Mouse (Mus musculus): Measurements from ENCODE around the gene Gm10198. TPM values are rescaled to one million over a fixed set of nuclear protein-coding genes. Genes with fewer than 3 reads are reported as not detected.

The Gm10198 gene
- polyA plus RNA-seq, 1 experiment from 2014 or later, result not detected

GRCm38 (mm10) chr13:111574196-111574595 is 18.4 kb upstream of the Gm10198 start:
- Histone ChIP-seq H3K4me2 (ENCODE audit: low read depth, severe bottlenecking) (no peak overlapping the region), H3K9ac (ENCODE audit: low read length) (no peak overlapping the region), H3K27ac (replicated peaks; ENCODE audit: low read depth, low read length) (no peak overlapping the region), H3K36me3 (ENCODE audit: control insufficient read depth, insufficient read depth, low read length) (no peaks in the 10 kb centered on the region), H3K4me3 (ENCODE audit: low read depth, low read length) (no peak overlapping the region), H3K4me1 (ENCODE audit: control insufficient read depth, insufficient read depth, low read length) (no peaks in the 10 kb centered on the region), H3K9me3 (ENCODE audit: control insufficient read depth, low read length) (no peaks in the 10 kb centered on the region; the same call in 1 of the 2 replicates), H3K27me3 (ENCODE audit: control insufficient read depth, insufficient read depth, low read length) (no peaks in the 10 kb centered on the region)
- WGBS, result 56% methylated on average over 4 of the region's 4 CpGs
- DNase-seq (ENCODE audit: low spot score) (no peak), ATAC-seq (ENCODE audit: insufficient number of reproducible peaks, low FRiP score, low TSS enrichment, low read depth) (no peak)

- no peaks in the 10 kb centered on the region for H3K4me1 ChIP-seq (ENCODE audit: control insufficient read depth, insufficient read depth, low read length)
- no peak overlapping the region for H3K4me3 ChIP-seq (ENCODE audit: low read depth, low read length)
- no peak overlapping the region for H3K4me2 ChIP-seq (ENCODE audit: low read depth, severe bottlenecking)
- ATAC-seq (ENCODE audit: insufficient number of reproducible peaks, low FRiP score, low TSS enrichment, low read depth) (no peak), DNase-seq (ENCODE audit: low spot score) (no peak)
- no peaks in the 10 kb centered on the region for H3K36me3 ChIP-seq (ENCODE audit: control insufficient read depth, insufficient read depth, low read length)
- no peaks in the 10 kb centered on the region; the same call in 1 of the 2 replicates for H3K9me3 ChIP-seq (ENCODE audit: control insufficient read depth, low read length)
- H3K9ac ChIP-seq (ENCODE audit: low read length), result no peak overlapping the region
- H3K27ac ChIP-seq (replicated peaks; ENCODE audit: low read depth, low read length), result no peak overlapping the region
- 92% methylated on average over 11 of the region's 11 CpGs for WGBS
- no peaks in the 10 kb centered on the region for H3K27me3 ChIP-seq (ENCODE audit: control insufficient read depth, insufficient read depth, low read length)
These were observed 15.4 kb upstream of the Gm10198 start for GRCm38 (mm10) chr13:111577177-111577576.

GRCm38 (mm10) chr13:111580054-111580453 is 12.5 kb upstream of the Gm10198 start:
- Histone ChIP-seq H3K4me2 (ENCODE audit: low read depth, severe bottlenecking) (no peak overlapping the region), H3K9ac (ENCODE audit: low read length) (no peak overlapping the region), H3K9me3 (ENCODE audit: control insufficient read depth, low read length) (no peaks in the 10 kb centered on the region; the same call in 1 of the 2 replicates), H3K27ac (replicated peaks; ENCODE audit: low read depth, low read length) (no peak overlapping the region), H3K4me3 (ENCODE audit: low read depth, low read length) (no peak overlapping the region), H3K36me3 (ENCODE audit: control insufficient read depth, insufficient read depth, low read length) (no peaks in the 10 kb centered on the region), H3K27me3 (ENCODE audit: control insufficient read depth, insufficient read depth, low read length) (no peaks in the 10 kb centered on the region), H3K4me1 (ENCODE audit: control insufficient read depth, insufficient read depth, low read length) (no peaks in the 10 kb centered on the region)
- 90% methylated on average over 10 of the region's 10 CpGs for WGBS
- DNase-seq (ENCODE audit: low spot score), result no peak
- no peak for ATAC-seq (ENCODE audit: insufficient number of reproducible peaks, low FRiP score, low TSS enrichment, low read depth)

GRCm38 (mm10) chr13:111598111-111598510 is 5.5 kb downstream of the Gm10198 start:
- no peak overlapping the region for H3K4me2 ChIP-seq (ENCODE audit: low read depth, severe bottlenecking)
- no peaks in the 10 kb centered on the region for H3K9me3 ChIP-seq (ENCODE audit: control insufficient read depth, low read length)
- no peak overlapping the region for H3K9ac ChIP-seq (ENCODE audit: low read length)
- ATAC-seq (ENCODE audit: insufficient number of reproducible peaks, low FRiP score, low TSS enrichment, low read depth), result no peak
- no peaks in the 10 kb centered on the region for H3K36me3 ChIP-seq (ENCODE audit: control insufficient read depth, insufficient read depth, low read length)
- H3K4me1 ChIP-seq (ENCODE audit: control insufficient read depth, insufficient read depth, low read length), result no peaks in the 10 kb centered on the region
- no peaks in the 10 kb centered on the region for H3K27me3 ChIP-seq (ENCODE audit: control insufficient read depth, insufficient read depth, low read length)
- WGBS, result 92% methylated on average over 7 of the region's 7 CpGs
- no peak for DNase-seq (ENCODE audit: low spot score)
- H3K4me3 ChIP-seq (ENCODE audit: low read depth, low read length), result no peak overlapping the region
- no peak overlapping the region for H3K27ac ChIP-seq (replicated peaks; ENCODE audit: low read depth, low read length)

GRCm38 (mm10) chr13:111601383-111601782 is 8.8 kb downstream of the Gm10198 start:
- Histone ChIP-seq H3K4me2 (ENCODE audit: low read depth, severe bottlenecking) (no peak overlapping the region), H3K9me3 (ENCODE audit: control insufficient read depth, low read length) (no peaks in the 10 kb centered on the region), H3K4me1 (ENCODE audit: control insufficient read depth, insufficient read depth, low read length) (no peaks in the 10 kb centered on the region), H3K27ac (replicated peaks; ENCODE audit: low read depth, low read length) (no peak overlapping the region), H3K36me3 (ENCODE audit: control insufficient read depth, insufficient read depth, low read length) (no peaks in the 10 kb centered on the region), H3K4me3 (ENCODE audit: low read depth, low read length) (no peak overlapping the region), H3K9ac (ENCODE audit: low read length) (no peak overlapping the region), H3K27me3 (ENCODE audit: control insufficient read depth, insufficient read depth, low read length) (no peaks in the 10 kb centered on the region)
- ATAC-seq (ENCODE audit: insufficient number of reproducible peaks, low FRiP score, low TSS enrichment, low read depth) (no peak), DNase-seq (ENCODE audit: low spot score) (no peak)
- WGBS, result 65% methylated on average over 4 of the region's 4 CpGs

GRCm38 (mm10) chr13:111604826-111605225 is 12.2 kb downstream of the Gm10198 start:
- no peaks in the 10 kb centered on the region for H3K9me3 ChIP-seq (ENCODE audit: control insufficient read depth, low read length)
- no peak overlapping the region for H3K4me3 ChIP-seq (ENCODE audit: low read depth, low read length)
- DNase-seq (ENCODE audit: low spot score), result no peak
- WGBS, result 92% methylated on average over 5 of the region's 5 CpGs
- H3K4me2 ChIP-seq (ENCODE audit: low read depth, severe bottlenecking), result no peak overlapping the region
- H3K27ac ChIP-seq (replicated peaks; ENCODE audit: low read depth, low read length), result no peak overlapping the region
- ATAC-seq (ENCODE audit: insufficient number of reproducible peaks, low FRiP score, low TSS enrichment, low read depth), result no peak
- H3K36me3 ChIP-seq (ENCODE audit: control insufficient read depth, insufficient read depth, low read length), result no peaks in the 10 kb centered on the region
- H3K4me1 ChIP-seq (ENCODE audit: control insufficient read depth, insufficient read depth, low read length), result no peaks in the 10 kb centered on the region
- no peak overlapping the region for H3K9ac ChIP-seq (ENCODE audit: low read length)
- no peaks in the 10 kb centered on the region for H3K27me3 ChIP-seq (ENCODE audit: control insufficient read depth, insufficient read depth, low read length)

GRCm38 (mm10) chr13:111616168-111617125 is 23.9 kb downstream of the Gm10198 start:
- 84% methylated on average over 13 of the region's 13 CpGs for WGBS
- no peak for ATAC-seq (ENCODE audit: insufficient number of reproducible peaks, low FRiP score, low TSS enrichment, low read depth)
- no peaks in the 10 kb centered on the region for H3K9me3 ChIP-seq (ENCODE audit: control insufficient read depth, low read length)
- H3K4me2 ChIP-seq (ENCODE audit: low read depth, severe bottlenecking), result no peak overlapping the region
- no peak overlapping the region for H3K4me3 ChIP-seq (ENCODE audit: low read depth, low read length)
- no peaks in the 10 kb centered on the region for H3K27me3 ChIP-seq (ENCODE audit: control insufficient read depth, insufficient read depth, low read length)
- H3K36me3 ChIP-seq (ENCODE audit: control insufficient read depth, insufficient read depth, low read length), result no peaks in the 10 kb centered on the region
- no peak overlapping the region for H3K27ac ChIP-seq (replicated peaks; ENCODE audit: low read depth, low read length)
- no peaks in the 10 kb centered on the region for H3K4me1 ChIP-seq (ENCODE audit: control insufficient read depth, insufficient read depth, low read length)
- no peak overlapping the region for H3K9ac ChIP-seq (ENCODE audit: low read length)
- DNase-seq (ENCODE audit: low spot score), result no peak

GRCm38 (mm10) chr13:111620433-111620832 is 27.8 kb downstream of the Gm10198 start:
- Histone ChIP-seq H3K4me3 (ENCODE audit: low read depth, low read length) (no peak overlapping the region), H3K27me3 (ENCODE audit: control insufficient read depth, insufficient read depth, low read length) (no peaks in the 10 kb centered on the region), H3K4me1 (ENCODE audit: control insufficient read depth, insufficient read depth, low read length) (no peaks in the 10 kb centered on the region), H3K4me2 (ENCODE audit: low read depth, severe bottlenecking) (no peak overlapping the region), H3K9ac (ENCODE audit: low read length) (no peak overlapping the region), H3K27ac (replicated peaks; ENCODE audit: low read depth, low read length) (no peak overlapping the region), H3K36me3 (ENCODE audit: control insufficient read depth, insufficient read depth, low read length) (no peaks in the 10 kb centered on the region), H3K9me3 (ENCODE audit: control insufficient read depth, low read length) (no peaks in the 10 kb centered on the region)
- DNase-seq (ENCODE audit: low spot score) (no peak), ATAC-seq (ENCODE audit: insufficient number of reproducible peaks, low FRiP score, low TSS enrichment, low read depth) (no peak)
- 81% methylated on average over 4 of the region's 4 CpGs for WGBS
